Mouse (Mus musculus) megakaryocyte, embryonic 14.5 days (primary cell): ENCODE measurements at regions not wholly inside any gene's neighbourhood (a gene's known extent, or its start where the extent isn't known, plus 50 kb on each side); places are given as distances from the start of the nearest gene placed in this dataset.

Experiments
- FLI1 ChIP-seq: IDR thresholded peaks from 2 replicates; pipeline ENCODE4 v1.6.1; 2012; ENCODE audit warnings: low read length, inconsistent platforms, mixed read lengths
- GATA1 ChIP-seq: IDR thresholded peaks from 3 replicates; pipeline ENCODE4 v1.6.1; 2012; ENCODE audit warnings: mixed read lengths, low read length, inconsistent platforms, borderline replicate concordance

DNA sequence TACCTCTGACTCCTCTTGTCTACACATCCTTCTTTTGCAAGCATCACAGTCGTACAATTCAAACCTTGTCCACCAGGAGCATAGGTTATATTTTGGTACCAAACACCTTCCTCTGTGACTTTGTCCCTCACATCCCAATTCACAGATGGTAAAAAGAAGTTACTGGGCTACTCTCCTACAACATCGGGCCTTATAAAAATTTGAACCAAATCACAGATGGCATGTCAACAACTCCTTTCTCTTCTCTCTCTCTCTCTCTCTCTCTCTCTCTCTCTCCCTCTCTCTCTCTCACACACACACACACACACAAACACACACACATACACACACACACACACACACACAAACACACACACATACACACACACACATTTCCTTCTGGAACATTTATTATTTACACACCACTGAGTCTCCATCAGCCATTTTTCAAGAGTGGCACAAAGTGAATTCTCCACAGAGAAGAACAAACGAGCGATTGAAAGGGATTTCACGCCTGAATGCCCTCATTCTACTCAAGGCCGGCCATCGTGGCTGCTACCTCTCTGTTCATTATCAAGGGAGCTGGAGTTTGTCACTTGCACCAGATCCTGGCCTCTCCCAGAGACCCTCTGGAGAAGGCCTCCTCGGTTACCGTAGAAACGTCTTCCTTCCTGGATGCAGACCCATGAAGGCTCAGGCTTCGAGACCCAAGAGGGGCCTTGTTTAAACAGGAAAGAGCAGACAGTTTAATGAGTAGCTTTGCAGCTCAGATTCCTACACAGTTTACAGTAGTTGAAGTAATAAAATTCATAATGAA lies 314.7 kb upstream of the Gm12728 start:
- no peak for TF ChIP-seq GATA1
- TF ChIP-seq FLI1, result no peak
